Mouse (Mus musculus): ENCODE results near the gene Psmd4. TPM values are rescaled to one million over a fixed set of nuclear protein-coding genes. Genes with fewer than 3 reads are reported as not detected.
"Not testable (repeated sequence)": the region's sequence is repeated elsewhere in the genome, so short reads cannot be mapped to it uniquely, and the experiment has no call there.

Psmd4 gene
- total RNA-seq, 2 experiments from 2014 or later, result 165 to 171 TPM

DNA sequence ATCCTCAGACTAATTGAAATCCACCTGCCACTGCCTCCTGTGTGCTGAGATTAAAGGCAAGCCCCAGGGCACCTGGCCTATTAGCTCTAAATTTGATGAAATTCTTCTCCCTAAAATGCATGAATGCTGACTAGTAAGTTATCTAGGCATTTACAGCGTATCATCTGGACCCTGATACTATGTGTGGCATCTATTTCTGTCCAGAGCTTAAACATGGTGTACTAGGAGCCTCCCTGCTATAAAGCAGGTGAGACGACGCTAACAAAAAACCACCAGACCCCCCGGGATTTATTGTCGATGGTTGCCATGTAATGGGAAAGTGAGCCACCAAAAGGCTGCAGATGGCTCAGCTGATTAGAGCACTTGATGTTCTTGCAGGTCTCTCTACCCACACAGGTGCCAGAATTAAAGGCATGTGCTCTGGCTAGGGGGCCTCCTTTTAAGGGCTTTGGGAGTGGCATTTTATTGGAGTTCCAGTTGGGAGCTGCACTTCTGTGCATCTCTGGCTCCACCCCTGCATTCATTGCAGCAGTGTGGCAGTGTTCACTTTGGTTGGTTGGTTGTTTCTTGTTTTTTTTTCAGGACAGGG is 15.3 kb downstream of the Psmd4 start:
- no peak for DNase-seq (ENCODE audit: low spot score in 2 of 2)

DNA sequence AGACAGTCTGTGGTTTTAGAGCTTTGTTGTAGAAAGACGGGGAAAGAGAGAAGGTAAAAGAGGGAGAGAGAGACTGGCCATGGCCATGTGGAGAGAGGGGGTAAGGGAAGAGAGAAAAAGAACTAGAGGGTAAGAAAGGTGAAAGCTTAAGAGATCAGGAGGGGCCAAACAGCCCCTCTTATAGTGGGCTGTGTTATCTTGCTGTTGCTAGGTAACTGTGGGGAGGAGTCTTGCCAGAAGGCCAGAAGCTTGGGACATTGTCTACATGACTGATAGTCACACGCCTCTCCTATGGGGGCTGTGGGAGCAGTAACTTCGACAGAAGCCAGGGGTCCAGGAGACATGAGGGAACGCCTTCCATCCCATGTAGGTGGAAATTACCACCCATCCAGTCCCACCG is 17.2 kb downstream of the Psmd4 start:
- no peak for DNase-seq (ENCODE audit: low spot score in 2 of 2)

DNA sequence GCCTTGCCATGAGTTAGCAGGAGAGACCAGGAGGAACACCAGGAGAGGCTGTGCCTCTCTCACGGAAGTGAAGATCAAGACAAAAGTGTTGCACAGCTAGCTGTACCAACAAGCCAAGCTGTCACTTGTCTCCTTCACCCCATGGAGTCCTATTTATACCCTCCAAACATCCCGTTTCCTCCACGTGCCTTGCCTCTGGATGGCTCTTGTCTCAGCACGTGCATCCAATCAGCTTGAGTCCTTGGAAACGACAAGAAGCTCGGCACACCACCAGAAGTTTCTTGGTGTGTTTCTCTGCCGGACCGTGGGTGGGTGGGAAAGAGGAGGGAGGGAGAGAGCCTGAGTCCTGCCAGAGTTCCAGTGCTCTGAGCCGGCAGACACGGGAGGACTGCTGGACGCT is 17.9 kb downstream of the Psmd4 start:
- peak; percentile 36 to 44 for DNase-seq (ENCODE audit: low spot score in 2 of 2)

DNA sequence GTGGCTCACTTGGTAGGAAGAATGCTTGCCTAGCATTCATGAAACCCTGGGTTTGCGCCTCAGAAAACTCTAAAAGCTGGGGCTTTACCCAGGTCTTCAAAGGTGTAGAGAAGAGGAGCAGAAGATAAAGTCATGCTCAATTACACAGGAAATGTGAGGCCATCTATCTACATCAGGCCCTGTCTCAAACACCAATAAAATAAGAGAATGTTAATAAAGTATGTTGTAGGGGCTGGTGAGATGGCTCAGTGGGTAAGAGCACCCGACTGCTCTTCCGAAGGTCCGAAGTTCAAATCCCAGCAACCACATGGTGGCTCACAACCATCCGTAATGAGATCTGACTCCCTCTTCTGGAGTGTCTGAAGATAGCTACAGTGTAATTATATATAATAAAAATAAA is 21.5 kb downstream of the Psmd4 start:
- DNase-seq (ENCODE audit: low spot score in 2 of 2), result not testable (repeated sequence)

DNA sequence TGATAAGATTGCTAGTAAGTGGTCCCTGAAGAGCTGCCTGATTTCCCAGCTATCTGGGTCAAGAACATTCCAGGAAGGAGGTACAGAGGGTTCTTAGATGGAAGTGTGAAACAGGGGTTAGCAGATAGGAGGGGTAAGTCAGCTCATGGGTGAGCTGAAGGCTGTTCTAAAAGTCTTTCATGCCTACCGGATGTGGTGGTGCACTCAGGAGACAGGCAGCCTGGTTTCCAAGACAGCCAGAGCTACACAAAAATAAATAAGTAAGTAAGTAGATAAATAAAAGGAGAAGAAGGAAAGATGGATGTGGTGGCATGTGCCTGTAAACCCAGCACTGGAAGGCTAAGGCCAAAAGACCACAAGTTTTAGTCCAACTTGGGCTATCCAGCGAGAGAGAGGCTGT is 23.7 kb downstream of the Psmd4 start:
- DNase-seq (ENCODE audit: low spot score in 2 of 2), result no peak

DNA sequence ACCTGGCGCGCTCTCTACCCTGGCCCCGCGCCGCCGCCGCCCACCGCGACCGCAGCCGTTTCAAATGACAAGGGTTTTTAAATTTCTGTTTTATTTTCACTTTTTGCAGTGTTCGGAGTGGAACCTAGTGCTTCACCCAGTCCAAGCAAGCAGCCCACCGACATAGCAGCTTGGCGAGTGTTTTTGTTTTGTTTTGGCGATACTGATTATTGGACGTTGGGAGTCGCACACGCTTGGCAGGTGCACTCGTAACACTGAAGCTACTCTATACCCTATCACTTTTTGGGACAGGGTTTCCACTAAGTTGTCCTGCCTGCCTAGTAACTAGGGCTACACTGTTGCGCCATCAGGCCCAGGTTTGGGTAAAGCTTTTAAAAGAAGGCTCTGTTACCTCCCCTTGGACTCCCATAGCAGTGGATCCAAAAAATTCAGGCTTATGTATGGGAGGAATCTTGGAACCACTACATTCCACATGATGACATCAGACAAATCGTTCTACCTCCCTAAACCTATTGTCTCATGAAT is 25.8 kb downstream of the Psmd4 start:
- DNase-seq (ENCODE audit: low spot score in 2 of 2), result no peak

DNA sequence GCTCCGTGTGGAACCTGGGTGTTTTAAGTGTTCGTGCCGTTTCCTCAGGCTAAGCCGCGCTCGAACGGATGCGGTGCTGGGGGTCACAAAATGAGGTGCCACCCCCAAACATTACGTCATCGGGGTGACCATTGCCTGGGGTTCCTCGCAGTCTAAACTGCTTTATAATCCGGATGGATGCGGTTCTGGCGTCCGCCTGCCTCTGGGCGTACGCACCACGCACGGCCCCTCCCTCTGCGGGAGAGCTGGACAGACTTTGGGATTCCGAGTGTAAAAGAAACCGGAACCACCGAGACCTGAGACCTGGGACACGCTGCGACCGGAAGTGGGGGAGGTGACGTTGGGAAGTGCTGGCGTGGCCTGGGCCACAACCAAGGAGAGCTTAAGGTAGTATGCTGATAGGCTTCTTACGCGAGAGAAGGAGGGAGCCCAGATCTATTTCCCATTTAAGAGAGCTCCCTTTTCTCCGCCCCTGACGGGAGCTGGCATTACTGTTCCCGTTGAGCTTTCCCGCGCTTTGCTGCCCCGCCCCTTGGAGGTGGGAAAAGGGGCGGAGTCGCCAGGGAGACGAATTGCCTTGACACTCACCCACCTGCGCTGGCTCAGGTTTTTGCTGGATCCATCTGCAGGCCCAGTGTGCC is 26.4 kb downstream of the Psmd4 start:
- DNase-seq (ENCODE audit: low spot score in 2 of 2), result peak; percentile 89 to 93

DNA sequence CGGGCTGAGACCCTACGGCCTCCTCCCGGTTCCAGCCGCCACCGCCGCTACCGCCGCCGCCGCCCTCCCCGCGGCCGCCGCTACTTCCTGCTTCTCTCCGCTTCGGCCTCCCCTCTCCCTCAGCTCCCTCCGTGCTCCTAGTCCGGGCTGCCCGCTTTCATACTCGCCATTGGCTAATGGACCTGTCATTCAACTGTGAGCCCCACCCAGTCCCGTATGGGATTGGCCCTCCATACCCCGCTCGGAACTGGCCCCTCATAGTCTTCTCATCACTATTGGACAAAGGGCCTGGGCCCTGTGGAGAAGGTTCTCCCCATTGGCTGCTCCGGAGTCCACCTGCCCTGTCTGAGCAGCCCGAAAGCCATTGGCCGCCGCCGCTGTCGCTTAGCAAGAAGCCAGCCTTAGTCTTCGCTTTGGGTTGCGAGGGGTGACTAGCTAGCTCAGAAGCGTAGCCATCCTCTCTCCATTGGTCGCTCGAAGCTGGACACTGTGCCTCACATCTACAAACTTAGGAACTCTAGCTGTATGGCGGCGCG is 27.0 kb downstream of the Psmd4 start, which contains the start of gene Zfp687:
Zfp687 (minus strand) TSS at position 112 of the 536 bp plus-strand sequence.
- peak; percentile 99 to 100 for DNase-seq (ENCODE audit: low spot score in 2 of 2)

DNA sequence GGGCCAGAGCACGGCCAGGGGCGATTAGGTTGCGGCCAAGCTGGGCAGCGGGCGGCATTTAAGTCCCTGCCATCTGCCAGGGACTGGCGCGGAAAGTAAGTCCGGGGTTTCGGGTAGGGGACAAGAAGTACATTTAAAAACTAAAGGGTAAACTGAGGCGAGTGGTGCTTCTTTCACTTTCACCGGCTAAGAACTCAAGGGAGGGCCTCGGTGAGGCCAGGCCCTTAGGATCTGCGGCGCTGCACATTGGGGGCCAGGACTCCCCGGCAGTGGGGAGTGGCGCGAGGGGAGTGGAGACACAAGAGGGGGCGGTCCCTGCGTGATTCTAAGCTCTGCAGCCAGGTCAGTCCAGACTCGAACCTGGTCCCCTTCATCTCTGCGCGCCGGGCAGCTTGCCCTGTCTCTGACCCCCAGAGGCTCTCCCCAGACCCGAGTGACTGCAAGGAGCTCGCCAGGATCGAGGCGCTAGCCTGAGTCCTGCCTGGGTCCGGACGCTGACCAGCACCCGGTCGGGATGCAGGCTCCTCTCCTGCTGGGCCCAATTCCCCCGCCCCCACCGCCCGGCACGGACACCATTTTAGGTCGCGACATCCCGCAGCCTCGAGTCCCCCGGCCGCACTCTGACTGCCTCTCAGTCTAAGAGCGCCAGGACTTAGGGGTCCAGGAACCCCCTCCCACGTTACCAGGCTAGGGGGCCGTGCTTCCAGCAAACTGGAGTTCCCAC is 27.8 kb downstream of the Psmd4 start:
- peak; percentile 31 for DNase-seq (ENCODE audit: low spot score in 2 of 2)

DNA sequence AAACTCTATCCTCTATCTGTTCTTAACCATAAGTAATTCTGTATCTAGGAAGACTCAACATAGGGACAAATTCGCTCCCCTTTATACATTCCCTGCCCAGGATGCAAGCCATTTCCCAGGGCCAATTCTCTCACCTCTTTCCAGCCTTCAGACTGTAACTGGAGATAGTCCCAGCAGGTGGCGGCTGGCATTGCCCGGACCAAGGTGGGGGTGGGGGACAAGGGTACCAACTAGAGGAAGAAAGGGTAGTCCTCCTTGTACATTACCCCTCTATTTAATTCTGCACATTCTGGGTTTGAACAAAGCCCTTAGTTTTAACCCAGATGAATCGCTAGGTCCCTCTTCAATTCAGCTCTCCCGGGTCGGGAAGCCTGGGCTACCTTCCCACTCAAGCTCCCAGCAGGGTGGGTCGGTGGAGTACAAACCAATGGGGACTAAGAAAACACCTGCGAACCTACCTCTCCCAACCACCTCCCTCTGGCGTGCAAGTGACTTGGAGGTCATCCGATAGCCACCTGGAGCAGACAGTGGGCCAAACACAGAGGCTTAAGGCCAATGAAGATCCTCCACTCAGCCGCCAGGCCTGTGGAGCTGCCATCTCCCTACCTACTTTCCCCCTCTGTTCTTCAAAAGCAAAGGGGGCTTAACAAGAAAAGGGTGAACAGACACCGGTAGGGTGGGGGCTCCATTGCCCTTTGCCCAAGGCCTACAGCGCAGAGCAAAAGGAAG is 28.6 kb downstream of the Psmd4 start:
- no peak for DNase-seq (ENCODE audit: low spot score in 2 of 2)

DNA sequence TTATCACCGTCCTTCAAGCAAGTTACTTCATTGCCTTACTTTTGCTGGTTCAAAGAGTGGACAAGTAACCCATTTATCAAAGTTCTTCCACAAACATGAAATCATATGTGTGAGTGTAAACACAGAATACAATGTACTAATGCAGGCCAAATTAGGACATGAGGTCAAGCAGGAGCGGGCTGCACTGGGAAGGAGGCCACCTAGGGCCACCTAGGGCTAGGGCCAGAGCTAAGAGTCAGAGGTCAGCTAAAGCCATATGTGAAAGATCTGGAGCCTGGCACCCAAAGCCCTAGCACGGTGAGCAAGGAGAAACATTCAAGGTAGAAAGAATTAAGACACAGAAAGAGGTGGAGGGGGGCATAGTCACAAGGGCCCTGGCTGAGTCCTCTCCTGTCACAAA is 29.4 kb downstream of the Psmd4 start:
- no peak for DNase-seq (ENCODE audit: low spot score in 2 of 2)

DNA sequence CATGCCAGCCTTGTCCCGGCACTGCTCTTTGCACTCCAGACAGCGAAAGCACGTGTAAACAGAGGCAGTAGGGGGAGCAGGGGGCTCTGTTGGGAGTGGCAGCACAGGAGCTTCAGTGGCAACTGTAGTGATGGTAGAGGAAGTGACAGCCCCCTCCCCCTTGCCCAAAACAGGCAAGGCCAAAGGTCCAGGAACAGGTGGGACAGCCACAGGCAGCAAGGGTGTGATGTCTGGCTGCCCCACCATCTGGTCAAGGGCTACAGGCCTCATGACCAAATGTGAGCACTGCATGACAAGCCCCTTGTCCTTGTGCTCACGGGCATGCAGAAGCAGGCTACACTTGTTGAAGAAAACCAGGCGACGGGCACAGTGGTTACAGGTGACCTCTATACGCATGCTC is 32.0 kb downstream of the Psmd4 start:
- DNase-seq (ENCODE audit: low spot score in 2 of 2), result no peak

DNA sequence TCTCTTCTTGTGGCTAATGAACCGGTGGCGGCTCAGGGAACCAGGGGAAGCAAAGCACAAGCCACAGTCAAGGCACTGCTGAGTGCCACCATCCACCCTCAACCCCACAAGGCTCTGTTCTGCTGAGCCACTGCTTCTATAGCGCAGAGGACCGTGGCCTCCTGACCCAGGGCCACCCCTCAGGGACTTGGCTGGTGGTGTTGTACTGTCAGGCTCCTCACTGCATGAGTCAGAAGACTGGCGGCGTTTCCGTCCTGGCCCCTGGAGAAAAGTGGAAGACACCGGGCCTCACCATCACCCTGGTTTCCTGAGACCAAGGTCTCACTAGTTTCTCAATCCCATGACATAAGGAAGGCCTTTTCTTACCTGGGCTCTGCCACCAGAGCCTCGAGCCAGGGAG is 34.7 kb downstream of the Psmd4 start:
- DNase-seq (ENCODE audit: low spot score in 2 of 2), result no peak

DNA sequence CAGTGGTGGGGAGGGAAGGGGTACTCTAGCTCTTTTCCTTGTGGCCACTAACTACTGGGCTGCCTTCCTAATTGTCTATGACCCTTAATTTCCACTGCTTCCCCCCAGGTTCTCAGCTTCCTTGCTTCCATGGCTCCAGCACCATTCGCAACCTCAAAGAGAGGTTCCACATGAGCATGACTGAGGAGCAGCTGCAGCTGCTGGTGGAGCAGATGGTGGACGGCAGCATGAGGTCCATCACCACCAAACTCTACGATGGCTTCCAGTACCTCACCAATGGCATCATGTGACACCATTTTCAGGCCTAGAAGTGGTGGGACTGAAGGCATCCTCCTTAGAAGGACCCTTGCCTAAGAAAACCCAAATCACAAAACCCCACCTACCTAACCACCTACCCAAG is 36.8 kb downstream of the Psmd4 start:
- DNase-seq (ENCODE audit: low spot score in 2 of 2), result no peak

DNA sequence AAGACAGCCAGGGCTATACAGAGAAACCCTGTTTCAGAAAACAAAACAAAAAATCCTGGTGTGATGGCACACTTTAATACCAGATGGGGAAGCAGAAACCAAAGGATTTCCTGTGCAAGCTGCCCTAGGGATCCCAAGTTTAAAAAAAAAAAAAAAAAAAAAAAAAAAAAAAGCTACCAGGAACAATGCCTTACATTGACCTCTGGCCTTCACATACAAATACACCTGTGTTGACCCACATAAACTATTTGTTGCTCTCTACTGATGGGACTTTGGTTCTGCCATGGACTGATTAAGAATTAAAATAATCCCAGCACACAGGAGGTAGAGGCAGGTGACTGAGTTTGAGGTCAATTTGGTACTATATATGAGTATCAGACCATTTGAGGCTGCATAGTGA is 39.1 kb downstream of the Psmd4 start:
- DNase-seq (ENCODE audit: low spot score in 2 of 2), result no peak

DNA sequence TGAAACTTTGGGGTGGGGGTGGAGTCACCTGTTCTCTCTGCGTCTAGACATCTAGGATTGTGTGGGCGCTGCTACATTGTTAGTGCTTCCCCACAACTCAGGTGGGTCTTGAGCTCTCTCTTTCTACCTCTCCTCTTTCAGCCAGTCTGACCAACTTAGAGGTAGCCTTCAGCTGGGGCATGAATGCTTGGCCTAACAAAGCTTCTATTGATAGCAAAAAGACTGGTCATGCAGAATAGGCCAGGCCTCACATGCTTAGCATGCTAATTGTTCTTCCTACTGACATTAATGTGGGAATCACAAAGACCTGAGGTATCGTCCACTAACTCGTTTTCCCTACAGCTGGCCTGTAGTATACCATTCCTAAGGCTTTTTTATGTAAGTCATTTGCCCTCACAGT is 39.8 kb downstream of the Psmd4 start:
- no peak for DNase-seq (ENCODE audit: low spot score in 2 of 2)

DNA sequence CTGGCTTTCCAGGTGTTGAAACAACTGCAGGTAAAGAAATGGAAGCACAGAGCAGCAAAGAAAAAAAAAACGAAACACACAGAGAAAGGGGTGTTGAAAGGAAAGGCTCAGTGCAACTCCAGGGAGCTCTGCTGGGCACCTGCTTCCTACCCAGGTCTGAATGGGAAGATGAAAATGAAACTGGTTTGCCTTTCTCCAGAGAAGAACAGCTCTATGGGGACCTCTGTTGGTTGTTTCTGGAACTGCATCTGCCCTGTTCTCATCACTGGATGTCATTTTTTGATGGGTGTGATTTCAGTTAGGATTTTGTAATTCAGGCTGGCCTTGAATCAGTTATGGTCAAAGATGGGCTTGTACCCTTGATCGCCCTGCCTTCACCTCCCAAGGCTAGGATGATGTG is 45.5 kb downstream of the Psmd4 start:
- peak; percentile 81 to 91 for DNase-seq (ENCODE audit: low spot score in 2 of 2)

DNA sequence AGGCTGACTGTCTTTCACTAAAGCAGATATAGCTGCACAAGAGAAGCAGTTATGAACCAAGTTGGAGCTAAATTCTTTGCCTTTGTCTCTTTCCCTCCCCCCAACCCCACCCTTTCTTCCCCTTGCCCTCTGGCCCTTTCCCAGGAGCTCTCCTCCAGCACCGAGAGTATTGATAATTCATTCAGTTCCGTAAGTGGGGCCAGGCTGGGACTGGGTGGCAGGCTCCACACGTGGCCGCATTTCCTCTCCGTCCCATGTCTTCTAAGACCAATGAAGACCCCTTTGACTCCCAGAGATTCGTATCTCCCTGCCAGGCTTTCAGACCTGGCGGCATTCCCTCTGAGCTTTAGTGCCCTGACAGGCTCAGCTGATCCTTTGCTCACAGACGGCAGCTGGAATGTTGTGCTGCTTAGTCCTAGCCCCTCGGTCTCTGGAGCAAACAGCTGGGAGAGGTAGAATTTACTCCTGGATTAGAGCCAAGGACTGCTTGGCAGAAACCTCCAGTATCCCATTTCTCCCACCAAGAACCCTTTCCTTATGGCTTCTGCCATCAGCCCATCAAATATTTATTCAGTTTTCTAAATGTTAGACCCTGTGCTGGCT is 53.2 kb downstream of the Psmd4 start:
- DNase-seq (ENCODE audit: low spot score in 2 of 2), result no peak

DNA sequence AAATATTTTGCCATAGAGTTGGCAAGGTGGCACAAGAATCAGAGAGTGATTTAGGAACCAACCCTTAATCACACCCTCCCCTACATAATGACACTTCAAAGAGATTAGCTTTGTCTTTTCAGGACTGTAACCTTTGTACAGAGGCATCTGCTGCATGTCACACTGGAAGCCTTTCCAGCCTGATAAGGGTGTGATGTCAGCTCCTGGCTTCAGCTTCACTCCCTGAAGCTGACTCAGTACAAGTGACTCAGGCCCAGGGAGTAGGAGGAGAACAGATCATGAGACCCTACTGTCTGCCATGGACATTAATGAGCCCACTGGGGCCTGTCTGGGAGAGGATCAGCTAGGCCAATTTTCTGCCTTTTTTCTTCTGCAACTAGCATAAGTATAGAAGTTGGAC is 54.8 kb downstream of the Psmd4 start:
- peak; percentile 29 to 39 for DNase-seq (ENCODE audit: low spot score in 2 of 2)

DNA sequence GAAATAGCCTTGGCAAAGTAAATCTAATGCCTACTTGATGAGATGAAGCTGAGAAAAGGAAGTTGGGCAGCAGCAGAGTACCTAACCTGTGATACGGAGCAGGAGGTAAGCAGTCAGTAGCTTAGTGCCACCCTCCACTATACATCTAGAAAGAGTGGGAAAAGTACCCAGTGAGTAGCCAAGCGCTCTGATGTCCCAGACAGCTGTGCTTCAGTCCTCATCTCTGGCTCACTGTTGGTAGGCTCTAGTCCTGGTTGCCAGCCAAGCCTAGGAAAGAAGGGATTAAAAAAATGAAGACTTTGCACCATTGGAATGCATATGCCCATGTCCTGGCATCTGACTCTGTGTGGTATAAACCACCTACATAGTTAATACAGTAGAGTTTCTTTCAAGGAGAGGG is 56.9 kb downstream of the Psmd4 start:
- no peak for DNase-seq (ENCODE audit: low spot score in 2 of 2)

DNA sequence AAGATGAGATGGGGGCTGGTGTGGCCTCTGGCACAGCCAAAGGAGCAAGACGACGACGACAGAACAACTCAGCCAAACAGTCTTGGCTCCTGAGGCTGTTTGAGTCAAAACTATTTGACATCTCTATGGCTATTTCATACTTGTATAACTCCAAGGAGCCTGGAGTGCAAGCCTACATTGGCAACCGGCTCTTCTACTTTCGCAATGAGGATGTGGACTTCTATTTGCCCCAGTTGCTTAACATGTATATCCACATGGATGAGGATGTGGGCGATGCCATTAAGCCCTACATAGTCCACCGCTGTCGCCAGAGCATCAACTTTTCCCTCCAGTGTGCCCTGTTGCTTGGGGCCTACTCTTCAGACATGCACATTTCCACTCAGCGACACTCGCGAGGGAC is 58.1 kb downstream of the Psmd4 start:
- no peak for DNase-seq (ENCODE audit: low spot score in 2 of 2)

Data from left cerebral cortex, adult 18-20 months (tissue).